Mouse (Mus musculus) liver, embryonic 12.5 days (tissue): ENCODE measurements around the gene Olfr11. TPM values are rescaled to one million over a fixed set of nuclear protein-coding genes. Genes with fewer than 3 reads are reported as not detected.

Experiments
- ATAC-seq: fragments of 200-750 bp; cut with Nextera tagmentation; 2 replicates; pipeline ENCODE4 v1.8.0; 2017; ENCODE audit warnings: moderate number of reproducible peaks, mild to moderate bottlenecking, moderate library complexity
- H3K27ac ChIP-seq: fragments of 300-500 bp; sonication (generic); 2 replicates; pipeline ENCODE4 v1.5.1; 2016; ENCODE audit warnings: mild to moderate bottlenecking
- H3K27me3 ChIP-seq: fragments of 300-500 bp; sonication (generic); replicated peaks from 2 replicates; pipeline ENCODE4 v1.6.1; 2016; ENCODE audit warnings: mild to moderate bottlenecking, moderate library complexity
- H3K36me3 ChIP-seq: fragments of 300-500 bp; sonication (generic); 2 replicates; pipeline ENCODE4 v1.6.1; 2016; ENCODE audit warnings: mild to moderate bottlenecking, moderate library complexity
- H3K4me1 ChIP-seq: fragments of 300-500 bp; sonication (generic); 2 replicates; pipeline ENCODE4 v1.6.1; 2016
- H3K4me2 ChIP-seq: fragments of 300-500 bp; sonication (generic); 2 replicates; pipeline ENCODE4 v1.6.1; 2016; ENCODE audit warnings: mild to moderate bottlenecking, moderate library complexity
- H3K4me3 ChIP-seq: fragments of 300-500 bp; sonication (generic); 2 replicates; pipeline ENCODE4 v1.5.1; 2016; ENCODE audit warnings: mild to moderate bottlenecking, moderate library complexity
- H3K9ac ChIP-seq: fragments of 300-500 bp; sonication (generic); 2 replicates; pipeline ENCODE4 v1.6.1; 2016; ENCODE audit warnings: mild to moderate bottlenecking, moderate library complexity
- H3K9me3 ChIP-seq: fragments of 300-500 bp; sonication (generic); replicated peaks from 2 replicates; pipeline ENCODE4 v1.6.1; 2016; ENCODE audit warnings: mild to moderate bottlenecking, moderate library complexity
- WGBS: fragments of 180-500 bp; shearing (Covaris S2); methylation state at CpG from one replicate; pipeline ENCODE4 v1.1.7; 2016; ENCODE audit not compliant: insufficient replicate concordance; 5-methylcytosine and 5-hydroxymethylcytosine counted together
- polyA plus RNA-seq: library from polyadenylated mRNA; unstranded; fragments of >200 nt; fragmentation: Nextera tagmentation; extraction: Ambion mirVana; gene quantifications from 2 replicates; pipeline ENCODE4 v1.2.1, GENCODE M21; 2016

Gene Olfr11
- polyA plus RNA-seq = not detected in 2 replicates

DNA sequence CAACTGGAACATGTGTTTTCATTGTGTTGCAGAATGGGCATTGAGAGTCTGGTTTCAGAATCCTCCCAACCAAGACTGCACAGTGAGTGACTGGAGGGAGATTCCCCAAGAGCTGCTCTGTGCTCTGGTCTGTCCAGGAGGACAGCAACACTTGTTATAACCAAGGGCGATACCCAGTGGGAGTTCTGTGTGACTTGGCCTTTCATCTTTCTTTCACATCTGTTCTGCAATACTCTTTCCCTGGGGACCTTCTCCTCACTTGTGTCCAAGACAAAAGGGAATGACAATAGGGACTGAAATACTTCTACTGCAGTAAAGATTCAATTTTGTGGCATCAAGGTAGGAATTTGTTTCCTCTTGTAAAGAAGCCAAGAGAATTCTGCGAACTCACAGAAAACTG, at the start of gene Olfr11:
Gene Olfr11 (minus strand): TSS at position 101 of the 400 bp plus-strand sequence.
- H3K27me3 ChIP-seq = no peaks in the 10 kb centered on the region
- no peak within 1 kb of the TSS for H3K4me3 ChIP-seq
- no peaks in the 10 kb centered on the region for H3K36me3 ChIP-seq
- WGBS = 66% methylated on average over 2 of the region's 2 CpGs
- ATAC-seq = no peak
- H3K9ac ChIP-seq = no peak within 1 kb of the TSS
- no peak within 1 kb of the TSS for H3K27ac ChIP-seq
- H3K4me2 ChIP-seq = no peak within 1 kb of the TSS
- H3K4me1 ChIP-seq = no peaks in the 10 kb centered on the region
- H3K9me3 ChIP-seq = no peaks in the 10 kb centered on the region

DNA sequence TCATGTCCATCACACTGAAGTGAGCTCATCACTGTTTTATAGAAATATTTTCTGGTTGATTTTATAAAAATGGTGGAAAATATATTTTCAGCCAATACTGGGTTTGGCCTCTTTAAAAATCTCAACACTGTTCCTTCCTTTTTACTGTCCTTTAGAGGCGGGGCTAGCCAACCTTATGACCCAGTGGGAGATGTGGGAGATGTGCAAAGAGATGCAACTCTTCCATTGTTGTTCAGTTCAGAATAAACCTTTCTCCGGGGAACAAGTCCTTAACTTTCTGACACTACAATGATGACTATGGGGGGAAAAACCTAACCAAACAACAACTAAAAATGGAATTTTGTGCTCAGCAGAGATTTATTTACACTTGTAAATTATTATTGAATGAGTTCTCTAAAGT, 35.0 kb upstream of the Olfr11 start, which contains the start of gene Olfr1360:
Gene Olfr1360 (minus strand): TSS at position 101 of the 400 bp plus-strand sequence.
- no peaks in the 10 kb centered on the region for H3K27me3 ChIP-seq
- H3K36me3 ChIP-seq = no peaks in the 10 kb centered on the region
- H3K4me3 ChIP-seq = no peak within 1 kb of the TSS
- WGBS = 54% methylated on average over 2 of the region's 2 CpGs
- H3K9ac ChIP-seq = no peak within 1 kb of the TSS
- no peaks in the 10 kb centered on the region for H3K4me1 ChIP-seq
- ATAC-seq = no peak
- no peak within 1 kb of the TSS for H3K27ac ChIP-seq
- no peaks in the 10 kb centered on the region for H3K9me3 ChIP-seq
- H3K4me2 ChIP-seq = no peak within 1 kb of the TSS

- 67% methylated on average over 2 of the region's 2 CpGs for WGBS
- ATAC-seq = no peak
- H3K4me3 ChIP-seq = no peak within 1 kb of the TSS
These were observed 21.0 kb upstream of the Olfr11 start, which contains the start of gene Olfr1361 for GRCm38 (mm10) chr13:21663286-21663685. Olfr1361 (minus strand) TSS chr13:21663386.

GRCm38 (mm10) chr13:21613922-21614321, 28.4 kb downstream of the Olfr11 start, which contains the start of gene Olfr1362:
Olfr1362 (minus strand) TSS chr13:21614022.
- ATAC-seq = no peak
- Histone ChIP-seq H3K27me3 (no peaks in the 10 kb centered on the region), H3K9me3 (no peaks in the 10 kb centered on the region), H3K9ac (no peak within 1 kb of the TSS), H3K36me3 (no peaks in the 10 kb centered on the region), H3K27ac (no peak within 1 kb of the TSS), H3K4me2 (no peak within 1 kb of the TSS), H3K4me1 (no peaks in the 10 kb centered on the region), H3K4me3 (no peak within 1 kb of the TSS)

More at GRCm38 (mm10) chr13:21663286-21663685, 21.0 kb upstream of the Olfr11 start, which contains the start of gene Olfr1361:
- H3K36me3 ChIP-seq = no peaks in the 10 kb centered on the region
- H3K4me2 ChIP-seq = no peak within 1 kb of the TSS
- H3K4me1 ChIP-seq = no peaks in the 10 kb centered on the region
- no peaks in the 10 kb centered on the region for H3K9me3 ChIP-seq
- no peaks in the 10 kb centered on the region for H3K27me3 ChIP-seq
- no peak within 1 kb of the TSS for H3K9ac ChIP-seq
- H3K27ac ChIP-seq = no peak within 1 kb of the TSS

DNA sequence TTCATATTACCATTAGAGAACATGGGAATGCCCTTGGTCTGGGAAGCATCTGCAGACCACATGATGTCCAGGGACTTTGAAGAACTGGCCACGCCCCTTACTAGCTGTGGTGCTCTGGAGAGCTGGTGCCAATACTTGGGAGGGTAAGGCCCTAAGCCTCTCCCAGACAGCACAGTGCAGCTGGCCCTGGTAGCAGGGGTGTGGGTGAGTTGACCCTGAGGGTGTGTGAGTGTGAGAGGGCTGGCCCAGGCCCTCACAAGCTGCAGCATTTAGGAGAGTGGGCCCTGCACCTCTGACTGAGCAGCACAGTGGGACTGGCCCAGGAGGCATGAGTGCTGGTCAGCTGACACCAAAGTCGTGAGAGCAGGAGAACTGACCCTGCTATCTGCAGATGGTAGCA, 50.7 kb downstream of the Olfr11 start:
- H3K36me3 ChIP-seq = no peaks in the 10 kb centered on the region
- ATAC-seq = no peak
- no peaks in the 10 kb centered on the region for H3K9me3 ChIP-seq
- WGBS = 43% methylated on average over 2 of the region's 2 CpGs
- H3K9ac ChIP-seq = no peak overlapping the region
- H3K4me2 ChIP-seq = no peak overlapping the region
- H3K27me3 ChIP-seq = no peaks in the 10 kb centered on the region
- H3K4me1 ChIP-seq = no peaks in the 10 kb centered on the region
- H3K4me3 ChIP-seq = no peak overlapping the region
- no peak overlapping the region for H3K27ac ChIP-seq

Other genes starting within 250 kb of the Olfr11 start
- gene Zkscan3, start 239.8 kb downstream of the Olfr11 start, polyA plus RNA-seq = 34.8 and 36.2 TPM in 2 replicates
- 1.6 and 2.1 TPM in 2 replicates for gene Pgbd1, start 201.5 kb downstream of the Olfr11 start, polyA plus RNA-seq
- 9.1 and 10.4 TPM in 2 replicates for gene Zscan26, start 188.8 kb downstream of the Olfr11 start, polyA plus RNA-seq
- gene Nkapl, start 174.0 kb downstream of the Olfr11 start, polyA plus RNA-seq = 0.43 and 0.78 TPM in 2 replicates
- gene Zkscan4, start 163.6 kb downstream of the Olfr11 start, polyA plus RNA-seq = 0.62 and 0.78 TPM in 2 replicates
- not detected in 2 replicates for gene Gm10065, start 163.1 kb downstream of the Olfr11 start, polyA plus RNA-seq
- gene AK157302, start 147.3 kb downstream of the Olfr11 start, polyA plus RNA-seq = 0.56 TPM in 2 replicates
- gene Gm11273, start 141.1 kb downstream of the Olfr11 start, polyA plus RNA-seq = 4.7 and 6.3 TPM in 2 replicates
- 2.6 and 2.8 TPM in 2 replicates for gene Zkscan8, start 111.4 kb downstream of the Olfr11 start, polyA plus RNA-seq
- gene Olfr1366, start 99.7 kb downstream of the Olfr11 start, polyA plus RNA-seq = 0.05 TPM in 1 of 2 replicates, not detected in the other
- gene Olfr1535, start 82.6 kb downstream of the Olfr11 start, polyA plus RNA-seq = not detected in 2 replicates
- not detected in 2 replicates for gene Olfr1364, start 60.8 kb downstream of the Olfr11 start, polyA plus RNA-seq
- not detected in 2 replicates for gene Olfr1362, start 28.5 kb downstream of the Olfr11 start, polyA plus RNA-seq
- gene Olfr1361, start 20.9 kb upstream of the Olfr11 start, polyA plus RNA-seq = not detected in 2 replicates
- not detected in 2 replicates for gene Olfr1360, start 34.9 kb upstream of the Olfr11 start, polyA plus RNA-seq
- not detected in 2 replicates for gene Olfr1359, start 55.6 kb upstream of the Olfr11 start, polyA plus RNA-seq
- 1.5 and 1.7 TPM in 2 replicates for gene Hist1h2bl, start 73.6 kb upstream of the Olfr11 start, polyA plus RNA-seq
- 13.8 and 17.6 TPM in 2 replicates for gene Hist1h2ai, start 73.9 kb upstream of the Olfr11 start, polyA plus RNA-seq
- 8.3 and 14.2 TPM in 2 replicates for gene Hist1h3h, start 75.1 kb upstream of the Olfr11 start, polyA plus RNA-seq
- gene Hist1h2bm, start 79.5 kb upstream of the Olfr11 start, polyA plus RNA-seq = 6.4 and 6.5 TPM in 2 replicates
- gene Hist1h4j, start 92.5 kb upstream of the Olfr11 start, polyA plus RNA-seq = 0.59 and 0.75 TPM in 2 replicates
- gene Hist1h4k, start 108.0 kb upstream of the Olfr11 start, polyA plus RNA-seq = 3.7 and 5.9 TPM in 2 replicates
- gene Hist1h2ak, start 111.3 kb upstream of the Olfr11 start, polyA plus RNA-seq = 42.8 and 58.5 TPM in 2 replicates
- 8.6 and 8.9 TPM in 2 replicates for gene Hist1h2bn, start 111.6 kb upstream of the Olfr11 start, polyA plus RNA-seq
- 41.6 and 43.0 TPM in 2 replicates for gene Hist1h1b, start 138.1 kb upstream of the Olfr11 start, polyA plus RNA-seq
- gene Hist1h3i, start 140.9 kb upstream of the Olfr11 start, polyA plus RNA-seq = 169 and 188 TPM in 2 replicates
- 11.2 and 14.0 TPM in 2 replicates for gene Hist1h2an, start 144.7 kb upstream of the Olfr11 start, polyA plus RNA-seq
- 3.6 and 5.6 TPM in 2 replicates for gene Hist1h2bp, start 144.9 kb upstream of the Olfr11 start, polyA plus RNA-seq
- 24.4 and 26.2 TPM in 2 replicates for gene Hist1h2bq, start 167.7 kb upstream of the Olfr11 start, polyA plus RNA-seq
- not detected in 2 replicates for gene Hist1h2ao, start 167.9 kb upstream of the Olfr11 start, polyA plus RNA-seq
- not detected in 2 replicates for gene Hist1h4m, start 169.2 kb upstream of the Olfr11 start, polyA plus RNA-seq
- gene Hist1h4n, start 189.7 kb upstream of the Olfr11 start, polyA plus RNA-seq = 20.8 and 25.3 TPM in 2 replicates
- gene Hist1h2ap, start 191.0 kb upstream of the Olfr11 start, polyA plus RNA-seq = 5,867 and 6,049 TPM in 2 replicates
- 25.4 and 26.3 TPM in 2 replicates for gene Hist1h2br, start 191.2 kb upstream of the Olfr11 start, polyA plus RNA-seq